Mouse (Mus musculus) kidney, postnatal 10 days (tissue): Measurements from ENCODE around the gene Pigo.
"Not testable (repeated sequence)": the region's sequence is repeated elsewhere in the genome, so short reads cannot be mapped to it uniquely, and the experiment has no call there.

Experiments used
- DNase-seq: peaks from one replicate; pipeline ENCODE4 v3.0.0; 2021; ENCODE audit warnings: mixed read lengths

Pigo gene

DNA sequence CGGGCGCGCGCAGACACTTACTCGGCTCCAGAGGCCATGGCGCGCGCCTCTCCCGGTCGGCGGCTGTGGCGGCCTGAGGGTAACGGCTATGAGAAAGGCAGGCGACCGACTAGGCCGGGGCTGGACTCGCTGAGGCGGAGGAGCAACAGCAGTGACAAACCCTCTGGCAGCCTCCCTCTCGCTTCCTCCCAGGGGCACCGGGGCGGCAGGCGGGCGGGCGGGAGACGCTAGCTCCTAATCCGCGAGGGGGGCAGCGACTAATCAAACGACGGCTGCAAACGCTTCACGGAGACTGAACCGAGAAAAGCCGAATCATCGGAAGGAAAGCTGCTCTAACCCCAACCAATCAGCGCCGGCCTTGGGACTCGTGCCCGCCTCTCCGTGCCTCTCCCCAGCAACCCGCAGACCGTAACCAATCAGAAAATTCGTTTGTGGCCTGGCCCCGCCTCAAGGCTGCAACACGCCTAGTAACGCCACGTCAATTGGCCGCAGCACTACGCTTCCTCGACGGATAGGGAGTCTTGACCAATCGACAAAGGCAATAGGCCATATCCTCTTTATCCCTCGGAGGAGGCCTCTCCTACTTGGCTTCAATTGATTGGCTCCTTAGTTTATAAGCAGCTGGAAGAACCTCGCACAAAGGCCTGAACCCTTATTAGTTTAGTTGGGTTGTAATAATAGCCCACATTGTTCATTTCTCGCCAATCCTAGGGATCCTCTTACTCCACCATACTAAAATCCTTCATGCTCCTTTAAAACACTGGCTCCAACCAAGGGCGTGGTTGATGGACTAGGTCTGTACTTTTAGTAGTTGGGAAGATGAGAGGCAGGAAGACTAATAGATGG is 25.3 kb downstream of the Pigo start, which contains the start of gene Vcp:
Vcp (minus strand) TSS at position 367 of the 846 bp plus-strand sequence.
- DNase-seq, result peak; percentile 99

DNA sequence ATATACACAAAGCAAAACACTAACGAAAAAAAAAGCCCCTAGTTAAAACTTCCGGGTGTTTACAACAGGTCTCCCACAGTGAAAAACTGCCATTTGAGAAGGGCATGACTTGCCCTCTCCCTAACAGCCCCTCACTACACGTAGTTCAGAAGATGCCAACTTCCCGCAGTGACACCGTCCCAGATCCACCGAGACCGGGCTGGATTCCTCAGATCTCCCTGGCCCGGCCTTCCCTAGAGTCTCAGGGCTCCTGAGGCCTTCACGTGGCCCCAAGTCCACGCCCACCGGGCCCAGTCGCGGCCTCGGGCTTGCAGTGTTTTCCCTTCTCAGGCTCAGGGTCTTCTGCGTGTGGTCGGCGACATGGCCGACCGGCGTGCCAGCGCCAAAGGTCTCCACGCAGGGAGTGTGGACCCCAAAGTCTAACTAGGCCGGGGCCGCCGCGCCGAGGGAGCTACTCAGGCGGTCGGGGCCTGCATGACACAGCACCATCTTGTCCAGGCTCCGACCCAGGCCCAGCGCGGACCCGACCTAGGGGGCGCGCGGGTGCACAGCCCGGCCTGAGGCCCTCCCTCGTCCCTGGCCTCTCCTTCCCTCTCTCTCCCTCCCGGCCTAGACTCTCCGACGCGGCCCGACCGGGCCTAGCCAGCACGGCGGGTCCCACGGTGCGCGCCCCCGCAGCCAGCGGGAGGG is 26.0 kb downstream of the Pigo start:
- DNase-seq, result peak; percentile 86

- DNase-seq, result no peak
Observed at GRCm38 (mm10) chr4:42998022-42998421, 27.6 kb downstream of the Pigo start.

DNA sequence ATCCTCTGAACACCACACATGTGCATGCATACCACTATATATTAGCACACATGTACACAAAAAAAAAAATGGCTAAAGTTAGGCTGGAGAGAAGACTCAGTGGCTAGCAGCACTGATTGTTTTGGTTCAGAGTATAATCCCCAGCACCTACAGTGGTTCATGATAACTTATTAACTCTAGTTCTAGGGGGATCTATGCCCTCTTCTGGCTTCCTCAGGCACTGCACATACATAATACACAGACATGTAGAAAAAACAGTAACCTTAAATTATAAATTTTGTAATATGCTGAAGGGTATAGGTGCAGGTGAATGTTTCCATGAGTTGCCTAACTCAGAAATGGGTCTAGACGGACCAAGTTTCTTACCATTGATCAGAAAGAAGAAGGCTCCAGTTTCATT is 37.3 kb downstream of the Pigo start:
- no peak for DNase-seq

GRCm38 (mm10) chr4:42980467-42980866 is 45.2 kb downstream of the Pigo start:
- not testable (repeated sequence) for DNase-seq

GRCm38 (mm10) chr4:42978062-42978461 is 47.6 kb downstream of the Pigo start:
- DNase-seq, result no peak

GRCm38 (mm10) chr4:42973868-42974267 is 51.8 kb downstream of the Pigo start:
- no peak for DNase-seq

- no peak for DNase-seq
Observed at GRCm38 (mm10) chr4:42972952-42973351, 52.7 kb downstream of the Pigo start.

DNA sequence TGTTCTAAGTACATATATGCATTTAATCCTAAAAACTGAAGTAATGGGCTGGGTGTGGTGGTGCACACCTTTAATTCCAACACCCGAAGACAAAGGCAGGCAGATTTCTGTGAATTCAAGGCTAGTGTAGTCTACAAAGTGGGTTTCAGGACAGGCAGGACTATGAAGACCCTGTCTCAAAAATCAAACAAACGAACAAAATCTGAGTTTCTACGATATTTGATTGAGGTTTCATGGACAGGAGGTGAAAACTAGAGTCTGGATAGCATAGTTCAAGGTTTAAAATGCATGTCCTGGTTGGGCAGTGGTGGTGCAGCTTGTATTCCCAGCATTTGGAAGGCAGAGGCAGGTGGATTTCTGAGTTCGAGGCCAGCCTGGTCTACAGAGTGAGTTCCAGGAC is 56.3 kb downstream of the Pigo start, which contains the start of gene 1700022I11Rik:
1700022I11Rik (plus strand) TSS at position 301 of the 400 bp plus-strand sequence.
- no peak for DNase-seq
